Mouse (Mus musculus): ENCODE data around the gene Gm13090. TPM values are rescaled to one million over a fixed set of nuclear protein-coding genes. Genes with fewer than 3 reads are reported as not detected.

Gene Gm13090
- not detected in 2 replicates for polyA plus RNA-seq (2015; fragmentation: Nextera tagmentation; extraction: Ambion mirVana)

DNA sequence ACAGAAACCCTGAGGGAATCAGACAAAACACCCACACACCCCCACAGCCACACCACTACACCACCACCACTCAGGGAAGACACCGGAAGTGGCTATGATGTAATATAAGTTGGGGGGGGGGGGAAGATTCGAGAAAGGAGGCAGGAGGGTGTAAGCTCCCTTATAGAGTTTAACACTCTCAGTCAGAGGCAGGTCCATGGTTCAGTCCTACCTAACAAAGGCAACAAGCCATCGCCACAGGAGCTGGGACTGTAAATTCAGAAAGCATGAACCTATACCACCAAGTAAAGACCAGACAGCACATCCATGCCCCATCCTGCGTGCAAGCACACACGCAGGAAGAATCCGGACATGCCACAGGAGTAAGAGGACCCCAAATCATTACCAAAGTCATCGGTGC, at the start of gene Gm13090:
Gene Gm13090, plus strand, starts transcription at position 301 of the 400 bp plus-strand sequence.
- Histone ChIP-seq H3K27ac (replicated peaks) (peak within 1 kb of the TSS; percentile 54), H3K4me2 (peak within 1 kb of the TSS; percentile 18), H3K27me3 (replicated peaks) (no peaks in the 10 kb centered on the region), H3K36me3 (peaks cover 44% of the 10 kb centered on the region), H3K4me3 (no peak within 1 kb of the TSS), H3K4me1 (peaks cover 67% of the 10 kb centered on the region), H3K9ac (peak within 1 kb of the TSS; percentile 41), H3K9me3 (no peaks in the 10 kb centered on the region)
- ATAC-seq (ENCODE audit: extremely low read depth, insufficient number of reproducible peaks, low FRiP score, low TSS enrichment), result no peak
- 74% methylated on average over 7 of the region's 7 CpGs for WGBS

DNA sequence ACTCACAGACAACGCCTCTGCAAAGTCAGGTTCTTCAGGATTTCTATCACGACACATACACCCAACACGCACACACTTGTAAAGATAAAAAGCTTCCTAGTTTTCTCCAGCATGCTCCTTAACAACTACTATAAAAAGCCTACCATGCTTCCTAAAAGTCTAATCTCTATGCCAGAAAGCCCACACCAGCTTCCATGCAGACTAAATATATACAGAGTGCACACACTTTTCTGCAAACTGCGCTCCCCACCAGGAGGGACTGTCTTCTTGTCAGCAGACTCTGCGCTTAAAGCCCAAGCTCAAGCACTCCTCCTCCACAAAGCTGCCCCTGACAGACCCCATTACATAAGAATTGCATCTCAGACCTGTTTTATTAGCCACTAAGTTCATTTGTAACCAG, 47.9 kb upstream of the Gm13090 start:
- Histone ChIP-seq H3K9ac (peak overlapping the region; percentile 55; the same call in 1 of the 2 replicates), H3K36me3 (peaks cover 27% of the 10 kb centered on the region), H3K27ac (replicated peaks) (no peak overlapping the region), H3K4me2 (peak overlapping the region; percentile 35), H3K27me3 (replicated peaks) (no peaks in the 10 kb centered on the region), H3K4me1 (peaks cover 23% of the 10 kb centered on the region), H3K9me3 (no peaks in the 10 kb centered on the region), H3K4me3 (no peak overlapping the region)
- no peak for ATAC-seq (ENCODE audit: extremely low read depth, insufficient number of reproducible peaks, low FRiP score, low TSS enrichment)
- WGBS, result 63% methylated on average over 5 of the region's 5 CpGs

DNA sequence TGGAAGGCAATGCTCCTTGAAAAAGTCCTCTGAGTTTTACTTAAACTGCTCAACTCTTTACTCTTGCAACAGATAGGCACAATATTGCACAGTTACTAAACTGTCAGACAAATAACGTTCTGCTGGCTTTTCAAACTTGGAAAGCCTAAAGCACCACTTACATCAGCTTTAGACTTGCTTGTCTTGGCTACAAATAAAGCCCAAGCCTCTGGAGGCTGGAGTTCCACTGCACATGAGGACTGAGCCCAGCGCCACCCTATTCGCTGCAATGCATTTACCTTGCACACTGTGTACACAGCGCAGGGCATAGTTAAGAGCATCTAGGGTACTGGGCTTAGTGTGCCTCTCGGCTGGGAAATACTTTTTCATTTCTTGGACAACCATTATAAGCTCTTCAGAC, 46.1 kb upstream of the Gm13090 start:
- Histone ChIP-seq H3K9ac (peak overlapping the region; percentile 89), H3K9me3 (no peaks in the 10 kb centered on the region), H3K36me3 (peaks cover 32% of the 10 kb centered on the region), H3K4me1 (peaks cover 23% of the 10 kb centered on the region), H3K27me3 (replicated peaks) (no peaks in the 10 kb centered on the region), H3K4me3 (peak overlapping the region; percentile 71), H3K27ac (replicated peaks) (no peak overlapping the region), H3K4me2 (peak overlapping the region; percentile 99)
- ATAC-seq (ENCODE audit: extremely low read depth, insufficient number of reproducible peaks, low FRiP score, low TSS enrichment), result no peak
- WGBS, result 48% methylated on average over 5 of the region's 5 CpGs

DNA sequence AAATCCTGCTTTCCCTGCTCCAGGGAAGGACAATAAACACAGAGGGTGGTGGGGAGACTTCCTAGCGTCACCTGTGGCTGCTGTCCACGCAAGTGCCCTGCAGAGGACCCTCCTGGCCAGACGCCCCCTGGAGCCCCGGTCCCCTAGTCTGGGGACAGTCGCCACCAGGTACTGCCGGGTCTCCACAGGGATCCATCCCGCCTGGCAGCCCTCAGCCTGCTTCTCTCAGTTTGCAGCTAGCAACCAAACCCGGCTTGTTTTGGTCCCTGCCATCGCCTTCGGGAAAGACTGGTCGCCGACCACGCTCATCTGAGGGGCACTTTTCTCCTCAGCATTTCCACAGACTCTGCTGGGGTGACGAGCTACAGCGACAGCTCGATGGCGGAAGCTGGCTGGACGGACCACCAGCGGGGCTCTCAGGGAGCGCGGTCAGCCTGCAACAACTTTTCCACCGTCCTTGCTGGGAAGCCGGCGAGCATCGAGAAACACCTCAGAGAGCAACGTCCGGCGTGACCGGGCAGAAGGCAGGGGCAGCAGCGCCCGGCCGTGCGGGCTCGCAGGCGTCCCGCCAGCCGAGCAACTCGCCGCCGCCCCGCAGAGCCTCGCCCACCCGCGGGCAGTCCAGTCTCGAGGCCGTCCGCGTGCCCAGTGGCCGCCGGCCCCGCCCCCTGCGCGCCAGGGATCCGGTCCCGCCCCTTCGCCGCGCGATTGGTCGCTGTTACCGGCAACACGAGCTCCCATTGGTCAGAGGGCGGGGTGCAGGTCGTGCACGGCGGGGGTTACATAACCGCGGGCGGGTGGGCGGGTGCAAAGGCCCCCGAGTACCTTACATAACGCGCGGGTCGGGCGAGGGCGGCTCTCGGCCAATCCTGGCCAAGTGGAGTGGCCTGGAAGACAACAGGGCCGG, 45.1 kb upstream of the Gm13090 start, which contains the start of gene Per3:
Gene Per3, minus strand, starts transcription at position 629 of the 907 bp plus-strand sequence.
- Histone ChIP-seq H3K4me3 (peak within 1 kb of the TSS; percentile 71), H3K4me2 (peak within 1 kb of the TSS; percentile 99), H3K27ac (replicated peaks) (peak within 1 kb of the TSS; percentile 75), H3K9ac (peak within 1 kb of the TSS; percentile 89), H3K27me3 (replicated peaks) (no peaks in the 10 kb centered on the region), H3K36me3 (peaks cover 36% of the 10 kb centered on the region), H3K4me1 (peaks cover 23% of the 10 kb centered on the region), H3K9me3 (no peaks in the 10 kb centered on the region)
- WGBS, result under 1% methylated on average over 68 of the region's 79 CpGs
- ATAC-seq (ENCODE audit: extremely low read depth, insufficient number of reproducible peaks, low FRiP score, low TSS enrichment), result peak; percentile 99

DNA sequence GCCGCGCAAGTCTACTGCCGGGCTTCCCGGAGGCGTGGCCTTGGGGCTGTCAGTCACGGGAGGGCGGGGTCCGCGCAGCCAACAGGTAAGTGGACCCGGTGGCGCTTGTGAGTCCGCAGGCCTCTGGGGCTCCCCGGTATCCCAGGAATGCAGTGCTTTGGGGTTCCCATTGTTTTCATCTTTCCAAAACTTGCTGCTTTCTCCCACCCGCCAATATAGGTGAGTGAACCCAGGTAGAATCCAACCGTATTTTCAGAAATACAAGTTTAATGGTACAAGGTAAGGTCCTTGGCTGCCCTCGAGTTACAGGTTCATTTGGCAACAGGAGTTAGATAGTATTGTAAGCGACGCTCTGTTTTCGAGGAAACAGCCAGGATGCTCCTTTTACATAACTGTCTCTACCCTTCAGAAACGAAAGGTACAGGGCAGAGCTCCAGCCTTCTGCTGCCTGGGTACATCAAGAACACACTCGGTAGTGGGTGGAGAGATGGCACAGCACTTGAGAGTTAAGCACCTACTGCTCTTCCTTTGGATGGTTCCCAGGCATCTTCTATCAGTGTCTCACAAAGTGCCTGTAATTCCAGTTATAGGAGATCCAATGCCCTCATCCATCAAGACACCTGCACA, 44.3 kb upstream of the Gm13090 start:
- peak overlapping the region; percentile 71 for H3K4me3 ChIP-seq
- H3K27me3 ChIP-seq (replicated peaks), result no peaks in the 10 kb centered on the region
- no peaks in the 10 kb centered on the region for H3K9me3 ChIP-seq
- H3K4me1 ChIP-seq, result peaks cover 23% of the 10 kb centered on the region
- 0 out of 2 replicates have a peak overlapping the region, but pooled peaks have one; percentile 20 for H3K27ac ChIP-seq (replicated peaks)
- 3% methylated on average over 21 of the region's 21 CpGs for WGBS
- H3K4me2 ChIP-seq, result peak overlapping the region; percentile 99
- H3K9ac ChIP-seq, result peak overlapping the region; percentile 73
- H3K36me3 ChIP-seq, result peaks cover 42% of the 10 kb centered on the region
- ATAC-seq (ENCODE audit: extremely low read depth, insufficient number of reproducible peaks, low FRiP score, low TSS enrichment), result no peak

DNA sequence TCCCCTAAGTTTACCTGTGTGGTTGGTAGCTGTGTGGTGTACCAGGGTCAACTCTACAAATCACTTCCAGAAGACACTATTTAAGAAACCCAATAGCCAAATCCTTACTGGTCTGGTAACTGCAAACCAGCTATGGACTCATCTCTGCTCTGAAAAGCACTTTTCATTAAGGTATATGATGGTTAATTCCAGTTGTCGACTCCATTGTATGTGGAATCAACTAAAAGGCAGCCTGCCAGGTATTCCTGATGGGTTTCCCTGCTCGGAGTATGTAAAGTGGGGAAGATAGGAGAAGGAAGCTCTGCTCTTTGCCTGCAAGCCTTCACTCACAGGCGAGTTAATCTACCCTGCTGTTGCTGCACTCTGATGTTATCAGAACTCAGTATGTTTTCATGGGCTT, 42.8 kb upstream of the Gm13090 start:
- WGBS, result 77% methylated on average over 3 of the region's 3 CpGs
- Histone ChIP-seq H3K27ac (replicated peaks) (no peak overlapping the region), H3K9me3 (no peaks in the 10 kb centered on the region), H3K4me3 (no peak overlapping the region), H3K9ac (no peak overlapping the region), H3K4me1 (peaks cover 22% of the 10 kb centered on the region), H3K36me3 (peaks cover 52% of the 10 kb centered on the region), H3K4me2 (no peak overlapping the region), H3K27me3 (replicated peaks) (no peaks in the 10 kb centered on the region)
- no peak for ATAC-seq (ENCODE audit: extremely low read depth, insufficient number of reproducible peaks, low FRiP score, low TSS enrichment)

DNA sequence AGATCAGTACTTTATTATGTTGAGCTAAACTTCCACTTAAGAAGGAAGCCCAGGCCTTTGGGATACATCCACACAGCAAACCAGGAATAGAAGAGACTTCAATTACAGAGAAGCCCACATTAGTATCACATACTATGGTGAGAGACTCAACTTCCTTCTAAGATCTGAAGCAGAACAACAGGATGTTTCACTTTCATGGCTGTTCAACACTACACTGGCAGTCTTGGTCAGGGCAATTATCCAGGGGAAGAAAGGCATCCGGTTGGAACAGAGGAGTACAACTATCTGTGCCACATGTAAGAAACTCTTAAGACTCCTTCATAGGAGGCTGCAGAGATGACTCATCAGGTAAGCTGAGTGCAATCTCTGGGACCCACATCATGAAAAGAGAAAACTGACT, 38.2 kb upstream of the Gm13090 start:
- no peak overlapping the region for H3K4me3 ChIP-seq
- no peak overlapping the region for H3K4me2 ChIP-seq
- H3K27me3 ChIP-seq (replicated peaks), result no peaks in the 10 kb centered on the region
- H3K9me3 ChIP-seq, result no peaks in the 10 kb centered on the region
- no peak for ATAC-seq (ENCODE audit: extremely low read depth, insufficient number of reproducible peaks, low FRiP score, low TSS enrichment)
- peaks cover 92% of the 10 kb centered on the region for H3K36me3 ChIP-seq
- no peak overlapping the region for H3K9ac ChIP-seq
- 82% methylated on average over 1 of the region's 1 CpGs for WGBS
- peaks cover 3% of the 10 kb centered on the region for H3K4me1 ChIP-seq
- no peak overlapping the region for H3K27ac ChIP-seq (replicated peaks)

DNA sequence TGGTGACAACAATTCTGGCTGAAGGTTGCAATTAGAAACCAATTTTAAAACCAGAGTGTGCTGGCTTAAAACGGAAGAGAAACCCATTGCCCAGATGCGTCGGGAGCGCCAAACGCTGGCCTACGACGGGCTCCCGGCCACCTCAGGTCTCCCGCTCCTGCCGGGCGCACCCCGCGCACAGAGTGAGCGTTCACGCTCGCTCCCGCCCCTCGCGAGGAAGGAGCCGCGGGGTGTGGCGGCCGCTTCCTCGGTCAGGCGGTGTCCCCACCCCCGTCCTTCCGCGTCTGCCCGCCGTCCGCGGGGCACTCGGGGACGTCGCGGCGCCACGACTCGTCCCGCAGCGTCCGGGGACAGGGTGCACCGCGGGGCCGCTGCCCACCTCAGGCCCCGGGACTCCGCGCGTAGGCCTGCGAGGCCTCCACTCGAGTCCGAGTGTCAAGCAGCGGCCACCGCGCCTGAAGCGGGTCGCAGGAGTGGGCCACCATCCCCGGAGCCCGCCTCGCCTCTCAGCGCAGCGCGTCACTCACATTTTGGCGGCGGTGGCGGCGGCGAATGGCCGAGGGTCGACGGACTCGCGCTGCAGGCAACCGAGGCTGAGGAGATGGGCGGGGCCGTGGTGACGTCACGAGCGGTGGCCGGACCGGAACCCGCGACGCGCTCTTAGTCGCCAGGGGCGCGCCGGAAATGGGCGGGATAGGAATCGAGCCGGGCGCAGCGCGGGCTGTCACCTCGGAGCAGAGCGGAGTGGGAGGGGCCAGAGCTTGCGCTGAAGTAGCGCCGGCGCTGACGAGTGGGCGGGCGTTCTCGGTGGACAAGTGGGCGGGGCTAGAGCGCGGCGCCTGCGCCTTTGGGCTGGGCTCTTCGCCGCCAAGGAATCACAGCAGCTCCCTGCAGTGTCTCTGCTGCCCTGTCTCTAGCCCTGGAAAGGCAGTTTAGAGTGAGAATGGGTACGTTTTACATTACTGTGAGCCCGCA, 31.7 kb upstream of the Gm13090 start, which contains the start of gene Vamp3:
Gene Vamp3, minus strand, starts transcription at position 617 of the 975 bp plus-strand sequence.
- under 1% methylated on average over 109 of the region's 114 CpGs for WGBS
- Histone ChIP-seq H3K27me3 (replicated peaks) (no peaks in the 10 kb centered on the region), H3K4me3 (peak within 1 kb of the TSS; percentile 93), H3K27ac (replicated peaks) (peak within 1 kb of the TSS; percentile 97), H3K9me3 (no peaks in the 10 kb centered on the region), H3K4me1 (peaks cover 18% of the 10 kb centered on the region), H3K9ac (peak within 1 kb of the TSS; percentile 97), H3K36me3 (peaks cover 57% of the 10 kb centered on the region), H3K4me2 (peak within 1 kb of the TSS; percentile 87)
- peak; percentile 99 for ATAC-seq (ENCODE audit: extremely low read depth, insufficient number of reproducible peaks, low FRiP score, low TSS enrichment)

DNA sequence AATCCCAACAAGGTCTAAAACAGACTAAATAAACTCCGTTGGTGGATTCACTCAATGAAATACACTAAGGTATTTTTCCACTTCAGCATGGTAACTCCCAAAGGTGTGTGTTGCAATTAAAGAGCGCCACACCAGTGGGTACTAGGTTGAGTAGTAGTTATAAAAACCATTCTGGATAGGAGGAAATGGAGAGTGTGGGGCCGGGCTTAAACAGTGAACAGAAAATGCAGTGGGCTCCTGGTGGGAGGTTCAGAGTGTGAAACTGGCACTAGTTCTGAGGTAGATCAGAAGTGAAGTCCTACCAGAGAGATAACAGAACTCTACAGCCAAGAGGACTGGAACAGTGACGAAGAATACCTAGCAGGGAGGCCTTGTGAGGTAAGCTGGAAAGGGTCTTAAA, 30.7 kb upstream of the Gm13090 start:
- 77% methylated on average over 4 of the region's 4 CpGs for WGBS
- Histone ChIP-seq H3K36me3 (peaks cover 56% of the 10 kb centered on the region), H3K27me3 (replicated peaks) (no peaks in the 10 kb centered on the region), H3K4me2 (peak overlapping the region; percentile 87), H3K27ac (replicated peaks) (peak overlapping the region; percentile 97), H3K9me3 (no peaks in the 10 kb centered on the region), H3K4me3 (peak overlapping the region; percentile 93), H3K9ac (peak overlapping the region; percentile 81), H3K4me1 (peaks cover 18% of the 10 kb centered on the region)
- no peak for ATAC-seq (ENCODE audit: extremely low read depth, insufficient number of reproducible peaks, low FRiP score, low TSS enrichment)

DNA sequence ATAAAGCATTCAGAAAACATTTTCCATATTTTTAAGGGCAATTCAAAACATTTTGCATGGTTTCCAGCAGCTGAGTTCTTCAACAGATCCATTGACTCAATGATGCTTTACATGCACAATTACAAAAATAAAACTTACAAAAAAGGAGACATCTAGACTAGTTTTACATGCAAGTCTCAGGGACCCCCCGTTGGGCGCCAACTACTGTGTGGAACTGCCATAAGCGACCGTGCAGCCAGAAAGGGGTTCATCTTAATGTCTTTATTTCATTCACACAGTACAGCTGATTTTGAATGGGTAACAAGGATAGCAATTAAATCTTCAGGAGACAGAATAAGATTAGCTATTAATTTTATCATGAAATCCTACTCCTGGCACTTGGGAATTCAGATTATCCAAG, 29.8 kb upstream of the Gm13090 start:
- H3K4me1 ChIP-seq, result peaks cover 18% of the 10 kb centered on the region
- peaks cover 49% of the 10 kb centered on the region for H3K36me3 ChIP-seq
- WGBS, result 95% methylated on average over 4 of the region's 4 CpGs
- no peaks in the 10 kb centered on the region for H3K27me3 ChIP-seq (replicated peaks)
- no peak for ATAC-seq (ENCODE audit: extremely low read depth, insufficient number of reproducible peaks, low FRiP score, low TSS enrichment)
- no peak overlapping the region for H3K4me2 ChIP-seq
- no peaks in the 10 kb centered on the region for H3K9me3 ChIP-seq
- H3K27ac ChIP-seq (replicated peaks), result no peak overlapping the region
- H3K9ac ChIP-seq, result no peak overlapping the region
- H3K4me3 ChIP-seq, result no peak overlapping the region
